Mouse (Mus musculus) hindbrain, embryonic 12.5 days (tissue): ENCODE measurements around the gene Smarca4. TPM values are rescaled to one million over a fixed set of nuclear protein-coding genes. Genes with fewer than 3 reads are reported as not detected.

Source experiments
- ATAC-seq: fragments of 200-750 bp; cut with Nextera tagmentation; 2 replicates; pipeline ENCODE4 v1.8.0; 2017; ENCODE audit warnings: moderate TSS enrichment; ENCODE audit not compliant: low FRiP score
- H3K27ac ChIP-seq: fragments of 300-500 bp; sonication (generic); 2 replicates; pipeline ENCODE4 v1.5.1; 2016; ENCODE audit warnings: mild to moderate bottlenecking
- H3K27me3 ChIP-seq: fragments of 300-500 bp; sonication (generic); 2 replicates; pipeline ENCODE4 v1.6.1; 2016; ENCODE audit warnings: mild to moderate bottlenecking
- H3K36me3 ChIP-seq: fragments of 300-500 bp; sonication (generic); 2 replicates; pipeline ENCODE4 v1.6.1; 2016; ENCODE audit warnings: mild to moderate bottlenecking
- H3K4me1 ChIP-seq: fragments of 300-500 bp; sonication (generic); 2 replicates; pipeline ENCODE4 v1.6.1; 2016
- H3K4me2 ChIP-seq: fragments of 300-500 bp; sonication (generic); replicated peaks from 2 replicates; pipeline ENCODE4 v1.6.1; 2016; ENCODE audit warnings: mild to moderate bottlenecking
- H3K4me3 ChIP-seq: fragments of 300-500 bp; sonication (generic); 2 replicates; pipeline ENCODE4 v1.5.1; 2016; ENCODE audit warnings: mild to moderate bottlenecking
- H3K9ac ChIP-seq: fragments of 300-500 bp; sonication (generic); 2 replicates; pipeline ENCODE4 v1.6.1; 2016; ENCODE audit warnings: mild to moderate bottlenecking, moderate library complexity
- H3K9me3 ChIP-seq: fragments of 300-500 bp; sonication (generic); replicated peaks from 2 replicates; pipeline ENCODE4 v1.6.1; 2016; ENCODE audit warnings: mild to moderate bottlenecking
- WGBS: fragments of 180-500 bp; shearing (Covaris S2); methylation state at CpG from one replicate; pipeline ENCODE4 v1.1.7; 2016; 5-methylcytosine and 5-hydroxymethylcytosine counted together
- polyA plus RNA-seq: library from polyadenylated mRNA; unstranded; fragments of >200 nt; fragmentation: Nextera tagmentation; extraction: Ambion mirVana; gene quantifications from 2 replicates; pipeline ENCODE4 v1.2.1, GENCODE M21; 2016

Smarca4 gene
- polyA plus RNA-seq, 1 experiment from 2014 or later = 173 TPM

DNA sequence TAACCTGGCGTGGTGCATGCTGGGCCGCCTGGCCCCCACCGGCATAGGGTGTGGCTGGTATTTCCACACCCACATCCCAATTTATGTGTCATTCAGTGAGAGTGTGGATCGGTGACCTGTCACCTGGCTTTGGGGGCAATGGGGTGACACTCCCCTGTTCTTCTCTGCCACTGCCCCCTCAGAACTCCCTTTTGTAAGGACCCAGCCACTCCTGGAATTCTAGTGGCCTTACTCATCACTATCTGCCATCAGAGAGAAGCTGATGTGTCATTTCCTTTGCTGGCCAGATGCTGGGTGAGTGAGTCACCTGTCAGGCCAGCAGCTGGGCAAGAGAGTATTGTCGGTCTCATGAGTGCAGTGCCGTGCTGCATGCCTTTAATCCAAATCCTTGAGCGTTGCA, 113.3 kb downstream of the Smarca4 start:
- Histone ChIP-seq H3K4me1 (peaks cover 23% of the 10 kb centered on the region), H3K4me2 (no peak overlapping the region), H3K27ac (no peak overlapping the region), H3K4me3 (no peak overlapping the region), H3K9ac (no peak overlapping the region), H3K27me3 (no peaks in the 10 kb centered on the region), H3K9me3 (no peaks in the 10 kb centered on the region), H3K36me3 (peaks cover 46% of the 10 kb centered on the region)
- WGBS = 87% methylated on average over 7 of the region's 7 CpGs
- no peak for ATAC-seq

DNA sequence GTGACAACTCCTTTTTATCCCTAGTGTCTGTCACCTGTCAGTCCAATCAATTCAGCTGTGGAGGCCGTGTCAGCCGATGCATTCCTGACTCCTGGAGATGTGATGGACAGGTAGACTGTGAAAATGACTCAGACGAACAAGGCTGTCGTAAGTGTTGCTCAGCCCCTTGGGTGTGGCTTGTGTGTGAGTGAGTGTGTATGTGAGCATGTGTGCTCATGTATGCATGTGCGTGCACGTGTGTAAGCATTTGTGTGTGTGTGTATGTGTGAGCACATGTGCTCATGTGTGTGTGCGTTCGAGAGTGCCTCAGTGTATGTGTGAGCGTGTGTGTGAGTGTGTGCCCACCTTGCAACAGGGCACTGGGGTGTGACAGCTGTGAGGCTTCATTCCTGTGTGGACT, 116.3 kb downstream of the Smarca4 start:
- Histone ChIP-seq H3K27ac (no peak overlapping the region), H3K9me3 (no peaks in the 10 kb centered on the region), H3K4me1 (no peaks in the 10 kb centered on the region), H3K9ac (no peak overlapping the region), H3K4me3 (no peak overlapping the region), H3K27me3 (no peaks in the 10 kb centered on the region), H3K36me3 (peaks cover 71% of the 10 kb centered on the region), H3K4me2 (no peak overlapping the region)
- ATAC-seq = no peak
- 95% methylated on average over 9 of the region's 9 CpGs for WGBS

DNA sequence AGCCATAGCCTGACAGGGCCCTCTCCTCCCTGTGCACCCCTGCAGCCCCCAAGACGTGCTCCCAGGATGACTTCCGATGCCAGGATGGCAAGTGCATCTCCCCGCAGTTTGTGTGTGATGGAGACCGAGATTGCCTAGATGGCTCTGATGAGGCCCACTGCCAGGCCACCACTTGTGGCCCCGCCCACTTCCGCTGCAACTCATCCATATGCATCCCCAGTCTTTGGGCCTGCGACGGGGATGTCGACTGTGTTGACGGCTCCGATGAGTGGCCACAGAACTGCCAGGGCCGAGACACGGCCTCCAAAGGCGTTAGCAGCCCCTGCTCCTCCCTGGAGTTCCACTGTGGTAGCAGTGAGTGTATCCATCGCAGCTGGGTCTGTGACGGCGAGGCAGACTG, 117.5 kb downstream of the Smarca4 start:
- Histone ChIP-seq H3K4me2 (no peak overlapping the region), H3K9me3 (no peaks in the 10 kb centered on the region), H3K4me3 (no peak overlapping the region), H3K36me3 (peaks cover 82% of the 10 kb centered on the region), H3K9ac (no peak overlapping the region), H3K27me3 (no peaks in the 10 kb centered on the region), H3K27ac (no peak overlapping the region), H3K4me1 (no peaks in the 10 kb centered on the region)
- no peak for ATAC-seq
- 83% methylated on average over 17 of the region's 17 CpGs for WGBS

DNA sequence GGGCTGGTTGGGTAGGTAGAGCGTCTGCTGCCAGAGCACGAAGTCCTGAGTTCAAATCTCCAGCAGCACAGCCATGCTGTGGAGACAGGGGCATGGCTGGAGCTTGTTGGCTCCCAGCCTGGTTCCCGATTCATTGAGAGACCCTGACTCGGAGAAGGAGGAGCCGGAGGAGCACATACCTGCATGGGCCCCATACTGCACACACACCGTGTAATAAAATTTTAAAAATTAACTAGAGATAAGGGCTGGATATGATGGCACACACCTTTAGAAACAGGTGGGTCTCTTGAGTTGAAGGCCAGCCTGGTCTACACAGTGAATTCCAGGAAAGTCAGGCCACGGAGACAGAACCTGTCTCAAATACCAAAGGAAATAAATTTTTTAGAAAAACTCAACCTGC, 118.0 kb downstream of the Smarca4 start:
- no peak overlapping the region for H3K4me2 ChIP-seq
- peaks cover 85% of the 10 kb centered on the region for H3K36me3 ChIP-seq
- no peaks in the 10 kb centered on the region for H3K27me3 ChIP-seq
- H3K9ac ChIP-seq = no peak overlapping the region
- H3K27ac ChIP-seq = no peak overlapping the region
- WGBS = 95% methylated on average over 7 of the region's 7 CpGs
- H3K9me3 ChIP-seq = no peaks in the 10 kb centered on the region
- no peak for ATAC-seq
- H3K4me1 ChIP-seq = no peaks in the 10 kb centered on the region
- H3K4me3 ChIP-seq = no peak overlapping the region

- Histone ChIP-seq H3K4me1 (no peaks in the 10 kb centered on the region), H3K4me3 (no peak overlapping the region), H3K4me2 (no peak overlapping the region), H3K27me3 (no peaks in the 10 kb centered on the region), H3K36me3 (peaks cover 87% of the 10 kb centered on the region), H3K9me3 (no peaks in the 10 kb centered on the region), H3K27ac (no peak overlapping the region), H3K9ac (no peak overlapping the region)
- WGBS = 90% methylated on average over 14 of the region's 14 CpGs
- ATAC-seq = no peak
Observed at GRCm38 (mm10) chr9:21735126-21735525, 119.2 kb downstream of the Smarca4 start.

DNA sequence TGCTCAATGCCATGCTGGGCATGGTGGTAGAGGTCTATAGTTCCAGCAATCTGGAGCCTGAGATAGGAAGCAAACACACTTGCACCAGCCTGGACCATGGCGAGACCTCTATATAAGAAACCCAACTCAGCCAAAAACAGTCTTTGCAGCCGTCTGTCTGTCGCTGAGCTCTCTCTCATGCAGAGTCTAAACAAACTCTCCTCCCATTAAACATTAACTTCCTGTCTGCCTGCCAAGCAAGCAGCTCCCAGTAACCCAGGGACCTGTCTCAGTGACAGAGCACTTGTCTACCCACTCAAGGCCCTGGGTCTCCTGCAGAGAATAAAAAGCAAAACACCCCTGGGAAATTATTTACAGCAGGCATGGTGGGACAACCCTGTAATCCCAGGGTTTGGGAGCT, 120.6 kb downstream of the Smarca4 start:
- H3K27me3 ChIP-seq = no peaks in the 10 kb centered on the region
- H3K36me3 ChIP-seq = peaks cover 91% of the 10 kb centered on the region
- WGBS = 78% methylated on average over 3 of the region's 3 CpGs
- no peak for ATAC-seq
- H3K4me3 ChIP-seq = no peak overlapping the region
- no peak overlapping the region for H3K4me2 ChIP-seq
- no peak overlapping the region for H3K27ac ChIP-seq
- H3K9me3 ChIP-seq = no peaks in the 10 kb centered on the region
- H3K4me1 ChIP-seq = no peaks in the 10 kb centered on the region
- H3K9ac ChIP-seq = no peak overlapping the region

- Histone ChIP-seq H3K27ac (no peak overlapping the region), H3K4me2 (no peak overlapping the region), H3K36me3 (peaks cover 91% of the 10 kb centered on the region), H3K9ac (no peak overlapping the region), H3K9me3 (no peaks in the 10 kb centered on the region), H3K4me3 (no peak overlapping the region), H3K27me3 (no peaks in the 10 kb centered on the region), H3K4me1 (no peaks in the 10 kb centered on the region)
- no peak for ATAC-seq
- WGBS = 91% methylated on average over 10 of the region's 10 CpGs
Observed at GRCm38 (mm10) chr9:21737188-21737587, 121.2 kb downstream of the Smarca4 start.

GRCm38 (mm10) chr9:21738776-21739175, 122.8 kb downstream of the Smarca4 start:
- peaks cover 87% of the 10 kb centered on the region for H3K36me3 ChIP-seq
- H3K27ac ChIP-seq = no peak overlapping the region
- H3K4me1 ChIP-seq = no peaks in the 10 kb centered on the region
- H3K4me2 ChIP-seq = no peak overlapping the region
- WGBS = 93% methylated on average over 7 of the region's 7 CpGs
- no peaks in the 10 kb centered on the region for H3K27me3 ChIP-seq
- H3K4me3 ChIP-seq = no peak overlapping the region
- no peaks in the 10 kb centered on the region for H3K9me3 ChIP-seq
- H3K9ac ChIP-seq = no peak overlapping the region
- ATAC-seq = no peak

DNA sequence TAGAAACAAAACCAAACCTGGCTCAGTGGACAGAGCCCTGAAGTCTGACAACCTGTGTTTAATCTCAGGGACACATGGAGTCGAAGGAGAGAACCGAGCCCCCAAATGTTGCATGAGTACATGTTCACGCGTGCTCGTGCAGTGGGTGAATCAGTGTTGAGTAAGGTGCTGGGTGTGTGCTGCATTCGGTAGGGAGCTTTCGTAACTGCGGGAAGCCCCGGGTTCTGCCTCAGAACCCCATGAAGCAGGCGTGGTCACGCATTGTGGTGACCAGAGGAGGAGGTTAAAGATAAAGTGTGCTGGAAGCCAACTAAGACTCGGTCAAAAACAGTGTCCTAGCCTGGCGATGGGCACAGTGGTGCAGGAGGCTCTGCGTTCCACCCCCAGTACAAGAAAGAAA, 124.5 kb downstream of the Smarca4 start:
- Histone ChIP-seq H3K4me1 (no peaks in the 10 kb centered on the region), H3K9me3 (no peaks in the 10 kb centered on the region), H3K9ac (no peak overlapping the region), H3K4me2 (no peak overlapping the region), H3K27me3 (no peaks in the 10 kb centered on the region), H3K4me3 (no peak overlapping the region), H3K36me3 (peaks cover 87% of the 10 kb centered on the region), H3K27ac (no peak overlapping the region)
- WGBS = 96% methylated on average over 14 of the region's 14 CpGs
- no peak for ATAC-seq

DNA sequence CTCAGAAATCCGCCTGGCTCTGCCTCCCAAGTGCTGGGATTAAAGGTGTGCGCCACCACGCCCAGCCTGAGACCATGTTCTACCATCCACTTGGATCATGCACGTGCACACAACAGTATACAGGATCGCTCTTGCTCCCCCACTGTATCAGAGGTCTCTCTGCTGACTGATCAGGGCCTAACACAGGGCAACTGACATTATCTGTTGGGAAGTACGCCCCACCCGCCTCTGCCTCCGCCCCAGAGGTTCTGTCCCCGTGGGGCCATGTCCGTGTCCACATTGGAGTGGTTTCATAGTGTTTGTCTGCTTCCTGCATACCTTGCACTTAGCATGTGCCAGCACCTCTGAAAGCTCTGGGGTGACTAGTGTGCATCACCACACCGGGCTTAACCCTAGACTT, 125.5 kb downstream of the Smarca4 start:
- no peaks in the 10 kb centered on the region for H3K4me1 ChIP-seq
- no peaks in the 10 kb centered on the region for H3K9me3 ChIP-seq
- no peaks in the 10 kb centered on the region for H3K27me3 ChIP-seq
- H3K36me3 ChIP-seq = peaks cover 89% of the 10 kb centered on the region
- no peak overlapping the region for H3K4me3 ChIP-seq
- H3K9ac ChIP-seq = no peak overlapping the region
- no peak overlapping the region for H3K27ac ChIP-seq
- 97% methylated on average over 11 of the region's 11 CpGs for WGBS
- no peak overlapping the region for H3K4me2 ChIP-seq
- ATAC-seq = no peak

DNA sequence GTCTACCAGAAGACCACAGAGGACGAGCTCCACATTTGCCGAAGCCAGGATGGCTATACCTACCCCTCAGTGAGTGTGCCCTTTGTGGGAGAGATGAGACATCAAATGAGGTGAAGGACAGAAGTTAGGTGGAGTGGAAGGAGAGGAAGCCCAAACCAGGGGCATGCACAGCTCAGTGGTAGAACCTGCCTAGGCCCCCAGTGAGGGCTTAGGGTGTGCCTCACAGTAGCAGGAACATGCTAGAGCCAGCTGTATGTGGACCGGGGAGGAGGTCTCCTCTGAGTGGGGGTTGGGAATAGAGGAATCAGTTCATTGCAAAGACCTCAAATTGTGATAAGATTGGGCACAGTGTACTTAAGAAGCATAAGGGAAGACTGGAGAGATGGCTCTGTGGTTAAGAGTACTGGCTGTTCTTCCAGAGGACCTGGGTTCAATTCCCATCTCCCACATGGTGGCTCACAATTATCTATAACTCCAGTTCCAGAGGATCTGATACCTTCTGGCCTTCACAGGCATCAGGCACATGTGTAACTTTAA, 131.3 kb downstream of the Smarca4 start:
- no peak overlapping the region for H3K9ac ChIP-seq
- H3K4me3 ChIP-seq = no peak overlapping the region
- no peaks in the 10 kb centered on the region for H3K4me1 ChIP-seq
- no peak overlapping the region for H3K27ac ChIP-seq
- WGBS = 90% methylated on average over 3 of the region's 3 CpGs
- no peaks in the 10 kb centered on the region for H3K9me3 ChIP-seq
- H3K4me2 ChIP-seq = no peak overlapping the region
- no peaks in the 10 kb centered on the region for H3K27me3 ChIP-seq
- H3K36me3 ChIP-seq = peaks cover 83% of the 10 kb centered on the region
- ATAC-seq = no peak

GRCm38 (mm10) chr9:21748033-21748432, 132.1 kb downstream of the Smarca4 start:
- no peak for ATAC-seq
- H3K27me3 ChIP-seq = no peaks in the 10 kb centered on the region
- H3K36me3 ChIP-seq = peaks cover 76% of the 10 kb centered on the region
- H3K9me3 ChIP-seq = no peaks in the 10 kb centered on the region
- 65% methylated on average over 7 of the region's 7 CpGs for WGBS
- H3K4me1 ChIP-seq = no peaks in the 10 kb centered on the region
- no peak overlapping the region for H3K4me2 ChIP-seq
- H3K27ac ChIP-seq = no peak overlapping the region
- no peak overlapping the region for H3K9ac ChIP-seq
- no peak overlapping the region for H3K4me3 ChIP-seq

DNA sequence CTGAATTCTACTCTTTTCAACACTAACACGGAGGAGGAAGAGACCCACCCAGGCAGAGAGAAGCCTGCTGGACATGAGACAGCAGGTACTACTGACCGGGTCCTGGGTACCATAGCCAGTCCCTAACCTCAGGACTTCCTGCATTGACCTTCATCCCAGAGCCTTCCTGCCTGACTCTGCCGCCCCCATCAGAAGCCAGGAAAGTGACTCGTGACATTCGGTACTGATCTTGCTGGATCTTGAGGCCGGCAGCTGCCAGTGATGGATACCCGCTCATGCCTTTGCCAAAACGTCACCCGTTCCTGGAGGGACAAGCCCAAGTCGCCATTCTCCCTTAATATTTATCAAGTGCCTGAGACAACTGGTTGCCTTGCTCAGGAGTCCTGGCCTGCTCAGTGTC, 132.5 kb downstream of the Smarca4 start:
- WGBS = 91% methylated on average over 10 of the region's 10 CpGs
- ATAC-seq = no peak
- Histone ChIP-seq H3K4me3 (no peak overlapping the region), H3K9ac (no peak overlapping the region), H3K36me3 (peaks cover 75% of the 10 kb centered on the region), H3K4me1 (no peaks in the 10 kb centered on the region), H3K4me2 (no peak overlapping the region), H3K27me3 (no peaks in the 10 kb centered on the region), H3K27ac (no peak overlapping the region), H3K9me3 (no peaks in the 10 kb centered on the region)
